Mouse (Mus musculus): ENCODE measurements at regions not wholly inside any gene's neighbourhood (a gene's known extent, or its start where the extent isn't known, plus 50 kb on each side); places are given as distances from the start of the nearest gene placed in this dataset.

DNA sequence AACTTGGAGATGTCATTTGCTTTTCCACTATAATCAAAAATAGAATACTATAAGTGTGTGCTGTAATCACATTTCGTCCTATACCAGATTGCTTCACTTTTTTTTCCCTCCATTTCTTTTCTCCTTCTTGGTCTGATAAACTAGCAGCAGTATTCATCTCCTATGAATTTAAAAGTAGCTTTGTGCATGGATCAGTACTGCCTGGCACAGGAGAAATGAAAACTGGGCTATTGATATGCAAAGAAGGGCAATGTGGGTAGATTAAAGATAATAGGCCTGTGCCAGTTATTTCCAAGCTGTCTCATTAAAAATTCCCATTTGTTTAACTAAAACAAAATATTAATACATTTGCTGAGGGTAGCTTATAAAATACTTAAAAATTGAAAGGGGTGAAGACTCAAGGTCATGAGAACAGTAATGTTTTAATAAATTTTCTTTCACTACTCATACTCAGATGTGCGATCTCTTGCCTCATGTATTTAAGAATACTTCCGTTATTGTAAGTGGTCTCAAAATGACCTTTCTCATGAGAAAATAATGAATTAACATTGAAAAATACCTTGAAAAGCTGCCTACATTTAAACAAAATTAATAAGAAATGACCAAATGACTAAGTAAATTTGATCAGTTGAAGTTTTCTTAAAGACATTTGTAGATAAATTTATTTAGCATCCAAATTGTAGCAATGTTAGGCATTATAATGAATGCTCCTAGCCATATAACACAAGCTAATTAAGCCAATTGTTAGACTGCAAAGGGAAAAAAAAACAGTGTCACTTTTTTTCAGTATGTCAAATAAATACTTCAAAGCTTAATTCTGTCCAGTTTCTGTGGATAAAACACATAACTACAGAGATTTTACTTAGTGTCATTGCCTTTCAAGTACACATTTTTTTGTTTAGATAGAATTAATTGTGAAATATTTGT lies 1068.4 kb downstream of the Slitrk1 start:
- no peak for TF ChIP-seq CTCF (conservative IDR thresholded peaks at IDR 0.05)
- DNase-seq (ENCODE audit: low spot score in 2 of 2): no peak
- Histone ChIP-seq H3K4me3 (no peak overlapping the region), H3K27ac (no peak overlapping the region)

DNA sequence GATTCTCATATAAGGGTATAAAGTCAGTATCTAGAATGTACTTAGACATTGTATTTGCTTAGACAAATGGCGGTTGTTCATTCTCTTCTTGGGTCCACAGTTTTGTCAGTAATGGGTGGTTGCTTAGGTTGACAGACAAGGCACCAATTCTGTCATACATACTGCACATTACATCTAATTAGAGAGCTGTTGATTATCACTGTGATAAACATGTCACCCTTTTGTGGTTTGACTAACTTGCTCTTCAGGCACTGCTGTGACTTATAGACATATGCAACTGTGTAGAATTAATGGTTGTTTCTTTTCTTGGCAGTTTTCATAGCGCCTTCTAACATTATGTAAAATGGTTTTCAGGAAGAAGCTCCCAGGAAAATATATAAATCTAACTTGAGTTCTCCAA lies 1069.4 kb downstream of the Slitrk1 start:
- no peak for TF ChIP-seq CTCF (conservative IDR thresholded peaks at IDR 0.05)
- no peak overlapping the region for H3K27ac ChIP-seq

DNA sequence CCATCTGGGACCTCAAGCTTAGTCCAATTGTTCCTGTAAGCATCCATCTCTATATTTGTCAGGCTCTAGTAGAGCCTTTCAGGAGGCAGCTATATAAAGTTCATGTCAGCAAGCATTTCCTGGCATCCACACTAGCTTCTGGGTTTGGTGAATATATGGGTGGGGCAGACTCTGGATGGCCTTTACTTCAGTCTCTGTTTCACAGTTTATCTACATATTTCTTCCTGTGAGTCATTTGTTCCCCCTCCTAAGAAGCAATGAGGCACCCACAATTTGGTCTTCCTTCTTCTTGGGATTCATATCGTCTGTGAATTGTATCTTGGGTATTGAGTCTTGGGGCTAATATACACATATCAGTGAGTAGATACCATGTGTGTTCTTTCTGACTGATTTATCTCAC lies 1081.0 kb downstream of the Slitrk1 start:
- no peak for DNase-seq (ENCODE audit: low spot score in 2 of 2)
- H3K4me3 ChIP-seq: no peak overlapping the region
- TF ChIP-seq CTCF (conservative IDR thresholded peaks at IDR 0.05): no peak
- H3K27ac ChIP-seq: no peak overlapping the region

More for the DNA sequence above, 1069.4 kb downstream of the Slitrk1 start:
- no peak overlapping the region for H3K4me3 ChIP-seq
- no peak for DNase-seq (ENCODE audit: low spot score in 2 of 2)

DNA sequence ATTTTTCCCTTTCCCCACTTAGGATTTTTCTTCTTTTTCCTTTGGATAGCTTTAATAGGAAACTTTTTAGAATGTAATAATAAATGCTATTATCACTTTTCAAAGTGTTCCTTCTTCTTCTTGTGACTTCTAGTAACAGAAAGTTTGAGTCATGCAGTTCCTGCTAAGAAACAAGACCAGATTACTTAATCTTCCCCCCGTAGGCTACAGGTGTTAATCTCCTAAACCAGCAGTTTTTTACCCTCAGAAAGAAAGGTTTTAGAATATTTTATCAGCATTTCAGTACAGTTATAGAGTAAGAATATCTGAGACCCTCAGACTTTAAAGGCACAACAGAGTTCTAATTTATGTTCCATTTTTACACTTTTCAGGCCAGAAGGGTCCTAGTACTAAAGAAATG lies 1128.7 kb downstream of the Slitrk1 start:
- DNase-seq (ENCODE audit: low spot score in 2 of 2): no peak
- Histone ChIP-seq H3K27ac (no peak overlapping the region), H3K4me3 (no peak overlapping the region)
- no peak for TF ChIP-seq CTCF (conservative IDR thresholded peaks at IDR 0.05)

Data from layer of hippocampus, adult 2 months (tissue).